Mouse (Mus musculus) liver, postnatal 0 days (tissue): ENCODE data around the gene Fut11.

Source experiments
- CTCF ChIP-seq: sonication (generic); IDR thresholded peaks from 2 replicates; pipeline ENCODE4 v1.5.1; 2016; ENCODE audit warnings: antibody characterized with exemption, low read depth
- EP300 ChIP-seq: IDR thresholded peaks from 2 replicates; pipeline ENCODE4 v1.6.1; 2016; ENCODE audit warnings: antibody characterized with exemption, low read depth, mild to moderate bottlenecking

GRCm38 (mm10) chr14:20674064-20674833, 20.5 kb upstream of the Fut11 start, which contains the start of gene Sec24c:
- TF ChIP-seq EP300 (peak; percentile 52; the same call in 1 of the 2 replicates), CTCF (no peak)
